Mouse (Mus musculus) liver, adult 2 months (tissue): ENCODE measurements around the gene Gucy2g. TPM values are rescaled to one million over a fixed set of nuclear protein-coding genes. Genes with fewer than 3 reads are reported as not detected.
A peak's percentile ranks its signal among the peaks of the same experiment; 100 is the strongest.

ENCODE experiments used
- DNase-seq: peaks from one replicate; pipeline ENCODE4 v3.0.0-alpha.2; 2011; ENCODE audit warnings: low read depth, low spot score; ENCODE audit errors: extremely low read depth
- H3K27ac ChIP-seq: fragments of 200-500 bp; replicated peaks from 2 replicates; pipeline ENCODE4 v1.5.1; 2012; ENCODE audit warnings: low read depth, mild to moderate bottlenecking, control low read depth, inconsistent platforms, low read length; ENCODE audit not compliant: insufficient read depth
- H3K27me3 ChIP-seq: fragments of 200-500 bp; 2 replicates; pipeline ENCODE4 v1.6.1; 2012; ENCODE audit warnings: mild to moderate bottlenecking, moderate library complexity, low read length, inconsistent platforms; ENCODE audit not compliant: control insufficient read depth, insufficient read depth
- H3K36me3 ChIP-seq: fragments of 200-500 bp; 2 replicates; pipeline ENCODE4 v1.6.1; 2012; ENCODE audit warnings: low read length, inconsistent platforms; ENCODE audit not compliant: control insufficient read depth, insufficient read depth
- H3K4me1 ChIP-seq: fragments of 200-500 bp; 2 replicates; pipeline ENCODE4 v1.6.1; 2011; ENCODE audit warnings: low read length; ENCODE audit not compliant: control insufficient read depth, insufficient read depth
- H3K4me3 ChIP-seq: fragments of 200-500 bp; 2 replicates; pipeline ENCODE4 v1.5.1; 2011; ENCODE audit warnings: low read depth, mild to moderate bottlenecking, control low read depth, low read length, moderate library complexity; ENCODE audit not compliant: insufficient read depth
- H3K79me2 ChIP-seq: fragments of 200-500 bp; 2 replicates; pipeline ENCODE4 v1.6.1; 2012; ENCODE audit warnings: inconsistent platforms, mild to moderate bottlenecking, low read length, moderate library complexity; ENCODE audit not compliant: control insufficient read depth, insufficient read depth
- H3K9ac ChIP-seq: fragments of 200-500 bp; 2 replicates; pipeline ENCODE4 v1.6.1; 2012; ENCODE audit warnings: low read depth, mild to moderate bottlenecking, control low read depth, inconsistent platforms, low read length
- CTCF ChIP-seq: fragments of 200-500 bp; IDR thresholded peaks from 2 replicates; pipeline ENCODE4 v1.5.1; 2011; ENCODE audit warnings: low read depth, low read length, control low read depth
- POLR2A ChIP-seq: fragments of 200-500 bp; IDR thresholded peaks from 2 replicates; pipeline ENCODE4 v1.6.1; 2011; ENCODE audit warnings: low read length, control low read depth; ENCODE audit not compliant: insufficient read depth; ENCODE audit errors: extremely low read depth
- WGBS: fragments of 180-500 bp; shearing (Covaris S2); methylation state at CpG from one replicate; pipeline ENCODE4 v1.1.7; 2018; 5-methylcytosine and 5-hydroxymethylcytosine counted together
- polyA plus RNA-seq: library from polyadenylated mRNA; depleted of rRNA; stranded (reverse); fragments of >200 nt; gene quantifications from 2 replicates; pipeline ENCODE4 v1.2.3, GENCODE M21; 2012; rRNA removed
- total RNA-seq: library from RNA; depleted of rRNA; stranded (reverse); fragments of >200 nt; gene quantifications from 2 replicates; pipeline ENCODE4 v1.2.3, GENCODE M21; 2014; rRNA removed

Gucy2g gene
- not detected in 2 replicates for total RNA-seq
- 0.04 TPM in 2 replicates for polyA plus RNA-seq

DNA sequence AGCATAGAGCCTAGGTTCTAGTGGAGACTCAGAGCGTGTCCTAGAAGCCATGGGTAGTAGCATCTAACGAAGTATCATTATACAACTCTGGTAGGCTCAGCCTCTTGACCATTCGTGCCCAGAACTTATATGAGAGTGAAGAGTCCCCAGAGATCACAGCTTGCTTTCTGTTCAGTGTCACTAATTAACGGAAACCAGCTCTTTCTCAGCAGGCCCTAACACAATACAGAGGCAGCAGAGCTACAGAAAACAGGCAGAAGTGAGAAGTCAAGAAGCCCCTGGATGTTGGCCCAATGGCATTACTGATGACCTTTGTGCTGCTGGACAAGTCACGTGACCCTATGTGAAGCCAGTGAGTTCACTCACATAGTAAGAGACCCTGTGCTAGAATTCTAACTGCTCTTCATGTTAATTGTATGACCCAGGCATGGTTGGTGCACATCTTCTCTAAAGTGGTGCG, at the start of gene Gucy2g:
Gene Gucy2g (minus strand): TSS at position 51 of the 460 bp plus-strand sequence.
- Histone ChIP-seq H3K4me3 (no peak within 1 kb of the TSS), H3K9ac (no peak within 1 kb of the TSS), H3K79me2 (no peaks in the 10 kb centered on the region), H3K36me3 (no peaks in the 10 kb centered on the region), H3K27me3 (no peaks in the 10 kb centered on the region), H3K27ac (0 out of 2 replicates have a peak within 1 kb of the TSS, but pooled peaks have one; percentile 1), H3K4me1 (no peaks in the 10 kb centered on the region)
- DNase-seq, result no peak
- TF ChIP-seq CTCF, result no peak
- no peak for TF ChIP-seq POLR2A
- 83% methylated on average over 6 of the region's 6 CpGs for WGBS

DNA sequence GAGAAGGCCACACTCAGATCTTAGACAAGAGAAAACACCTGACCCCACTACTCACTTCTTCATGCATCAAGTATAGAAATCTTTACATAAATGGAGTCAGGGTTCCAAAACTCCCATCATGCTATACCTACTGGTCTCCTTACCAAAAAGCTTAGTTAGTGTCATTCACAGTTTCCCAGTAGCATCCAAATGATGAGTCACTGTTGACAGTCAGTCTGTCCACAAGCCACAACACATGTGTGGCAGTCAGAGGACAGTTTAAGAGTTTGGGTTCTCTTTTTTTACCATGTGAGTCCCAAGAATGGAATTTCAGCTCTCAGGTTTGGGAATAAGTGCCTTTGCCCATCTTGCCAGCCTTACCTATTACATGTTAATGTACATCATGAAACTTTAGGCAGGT, 47.9 kb upstream of the Gucy2g start:
- no peak overlapping the region for H3K27ac ChIP-seq

DNA sequence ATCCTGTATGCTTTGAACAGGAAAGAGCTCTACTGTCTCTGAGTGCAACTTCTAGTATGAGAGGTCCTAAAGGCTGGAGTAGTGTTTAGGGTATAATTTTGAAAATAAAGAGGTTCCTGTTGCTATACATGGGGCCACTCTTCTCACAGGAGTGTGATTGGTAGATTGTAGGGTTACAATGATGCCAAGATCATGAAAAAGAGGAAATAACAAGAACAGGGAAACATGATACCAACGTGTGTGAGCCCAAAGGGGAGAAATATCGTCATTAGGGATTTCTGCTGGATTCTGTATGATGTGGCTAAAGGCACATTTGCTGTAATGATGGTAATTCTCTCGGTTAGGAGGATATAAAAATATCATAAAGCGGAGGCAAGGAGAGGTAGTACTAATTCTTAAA, 45.0 kb upstream of the Gucy2g start:
- Histone ChIP-seq H3K27ac (no peak overlapping the region), H3K36me3 (peaks cover 89% of the 10 kb centered on the region), H3K4me1 (no peaks in the 10 kb centered on the region), H3K27me3 (no peaks in the 10 kb centered on the region), H3K79me2 (no peaks in the 10 kb centered on the region), H3K4me3 (no peak overlapping the region), H3K9ac (no peak overlapping the region)
- 92% methylated on average over 4 of the region's 4 CpGs for WGBS
- TF ChIP-seq CTCF (no peak), POLR2A (no peak)
- DNase-seq, result no peak

More for the DNA sequence above, 47.9 kb upstream of the Gucy2g start:
- Histone ChIP-seq H3K4me3 (no peak overlapping the region), H3K9ac (no peak overlapping the region), H3K4me1 (no peaks in the 10 kb centered on the region; the same call in 1 of the 2 replicates), H3K27me3 (no peaks in the 10 kb centered on the region), H3K36me3 (peaks cover 90% of the 10 kb centered on the region), H3K79me2 (no peaks in the 10 kb centered on the region)
- no peak for TF ChIP-seq POLR2A
- no peak for TF ChIP-seq CTCF
- DNase-seq, result no peak

DNA sequence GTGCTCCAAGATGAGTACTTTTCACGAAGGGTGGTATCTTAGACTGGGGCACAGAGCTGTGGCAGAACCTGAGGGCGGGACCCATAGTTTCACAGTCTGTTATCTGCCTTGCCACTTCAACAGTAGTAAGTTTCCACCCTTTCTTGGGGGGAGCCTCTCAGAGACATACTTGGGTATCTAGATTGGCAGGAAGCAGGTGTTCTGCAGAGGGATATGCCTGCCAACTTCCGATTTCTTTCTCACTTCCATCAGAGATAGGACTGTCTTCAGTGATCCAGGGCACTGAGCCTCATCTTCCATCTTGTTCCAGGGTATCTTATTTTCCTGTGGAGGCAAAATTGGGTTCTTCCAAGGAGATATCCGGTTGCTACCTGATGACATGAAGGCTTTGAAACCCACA, 43.1 kb upstream of the Gucy2g start:
- H3K36me3 ChIP-seq, result peaks cover 90% of the 10 kb centered on the region
- H3K9ac ChIP-seq, result no peak overlapping the region
- 86% methylated on average over 4 of the region's 4 CpGs for WGBS
- H3K79me2 ChIP-seq, result no peaks in the 10 kb centered on the region
- H3K4me1 ChIP-seq, result no peaks in the 10 kb centered on the region
- no peak for TF ChIP-seq CTCF
- TF ChIP-seq POLR2A, result no peak
- no peaks in the 10 kb centered on the region for H3K27me3 ChIP-seq
- no peak overlapping the region for H3K27ac ChIP-seq
- no peak for DNase-seq
- H3K4me3 ChIP-seq, result no peak overlapping the region

DNA sequence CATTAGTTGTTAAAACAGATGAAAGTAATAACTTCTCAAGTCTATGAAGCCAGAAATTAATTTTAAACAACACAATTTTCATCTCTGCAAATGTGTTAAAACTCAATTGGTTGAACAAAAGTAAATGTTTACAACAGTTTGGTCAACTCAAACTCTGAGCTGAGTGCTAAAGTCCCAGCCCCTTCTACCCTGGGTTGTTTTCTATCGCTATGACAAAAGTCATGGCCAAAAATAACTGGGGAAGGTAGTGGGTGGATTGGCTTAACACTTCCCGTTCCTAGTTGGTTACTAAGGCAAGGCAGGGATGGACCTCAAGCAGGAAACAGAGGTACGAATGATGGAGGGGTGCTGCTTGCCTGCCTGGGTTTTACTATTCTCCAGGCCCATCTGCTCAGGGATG, 35.7 kb upstream of the Gucy2g start:
- Histone ChIP-seq H3K4me1 (peaks cover 11% of the 10 kb centered on the region), H3K4me3 (no peak overlapping the region), H3K79me2 (0 out of 2 replicates have a peak, but pooled peaks cover 3% of the 10 kb centered on the region), H3K27ac (peak overlapping the region; percentile 67), H3K36me3 (peaks cover 65% of the 10 kb centered on the region), H3K27me3 (no peaks in the 10 kb centered on the region), H3K9ac (0 out of 2 replicates have a peak overlapping the region, but pooled peaks have one; percentile 43)
- TF ChIP-seq POLR2A (no peak), CTCF (no peak)
- DNase-seq, result peak; percentile 69
- 41% methylated on average over 3 of the region's 3 CpGs for WGBS

DNA sequence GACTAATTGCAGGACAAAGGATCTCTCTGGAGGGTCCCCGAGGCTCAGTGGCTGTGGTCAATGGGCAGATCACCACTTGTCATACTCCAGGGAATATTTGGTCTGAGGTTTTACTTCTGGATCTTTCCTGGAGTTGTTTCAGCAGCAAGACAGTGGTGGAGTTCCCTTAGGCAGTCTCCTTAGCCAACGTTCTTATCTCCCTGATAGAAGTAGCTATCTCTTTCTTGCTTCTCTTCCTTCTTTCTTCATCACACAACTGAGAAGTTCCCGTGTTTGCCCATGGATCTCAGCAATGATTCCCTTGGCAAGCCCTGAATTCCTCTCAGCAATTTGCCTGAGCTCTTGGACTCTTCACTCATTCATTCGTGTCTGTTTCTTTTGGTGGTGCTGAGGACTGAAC, 35.1 kb upstream of the Gucy2g start:
- WGBS, result 49% methylated on average over 4 of the region's 4 CpGs
- Histone ChIP-seq H3K27me3 (no peaks in the 10 kb centered on the region), H3K27ac (peak overlapping the region; percentile 53; the same call in 1 of the 2 replicates), H3K4me3 (no peak overlapping the region), H3K36me3 (peaks cover 64% of the 10 kb centered on the region), H3K4me1 (peaks cover 11% of the 10 kb centered on the region), H3K79me2 (0 out of 2 replicates have a peak, but pooled peaks cover 3% of the 10 kb centered on the region), H3K9ac (no peak overlapping the region)
- no peak for TF ChIP-seq POLR2A
- no peak for TF ChIP-seq CTCF
- DNase-seq, result no peak
